ENCODE assay signal across 8 mouse cellular contexts in genomic region chr3:95658236-95658867, GRCm38 (mm10). TPM values are rescaled to one million over a fixed set of nuclear protein-coding genes. Genes with fewer than 3 reads are reported as not detected.
A peak's percentile ranks its signal among the peaks of the same experiment; 100 is the strongest.
DNase-seq lines count a peak whose midpoint lies in the region; ATAC-seq lines count a peak whose summit lies in the region.

TSS of gene Mcl1 (plus strand) at chr3:95658788.

- no peaks in the 10 kb centered on the region for H3K9me3 ChIP-seq in forebrain, embryonic 10.5 days
- H3K9me3 ChIP-seq in heart, embryonic 14.5 days (ENCODE audit: control insufficient read depth, low read length) = no peaks in the 10 kb centered on the region
- H3K9me3 ChIP-seq in liver, embryonic 12.5 days (replicated peaks) = no peaks in the 10 kb centered on the region

- H3K4me3 ChIP-seq in forebrain, embryonic 10.5 days = peak within 1 kb of the TSS; percentile 99
- peak within 1 kb of the TSS; percentile 60 to 94 for H3K4me3 ChIP-seq in heart, embryonic 14.5 days (ENCODE audit: control insufficient read depth in 1 of 2, insufficient read depth in 1 of 2, low read depth in 1 of 2, low read length in 2 of 2)
- peak within 1 kb of the TSS; percentile 100 for H3K4me3 ChIP-seq in liver, embryonic 12.5 days

- under 1% methylated on average over 43 of the region's 43 CpGs for WGBS in forebrain, embryonic 10.5 days
- WGBS in heart, embryonic 14.5 days = under 1% methylated on average over 43 of the region's 43 CpGs
- 0% methylated on average over 43 of the region's 43 CpGs for WGBS in liver, embryonic 12.5 days (ENCODE audit: insufficient replicate concordance)

- peak within 1 kb of the TSS; percentile 97 for H3K4me2 ChIP-seq in heart, embryonic 14.5 days (ENCODE audit: low read length)
- H3K4me2 ChIP-seq in liver, embryonic 12.5 days = peak within 1 kb of the TSS; percentile 85

- peak within 1 kb of the TSS; percentile 100 for H3K9ac ChIP-seq in heart, embryonic 14.5 days (ENCODE audit: low read length)
- H3K9ac ChIP-seq in liver, embryonic 12.5 days = peak within 1 kb of the TSS; percentile 100

- H3K36me3 ChIP-seq in forebrain, embryonic 10.5 days (replicated peaks) = peaks cover 35% of the 10 kb centered on the region
- peaks cover 35% of the 10 kb centered on the region for H3K36me3 ChIP-seq in heart, embryonic 14.5 days (ENCODE audit: control insufficient read depth, insufficient read depth, low read length)
- H3K36me3 ChIP-seq in liver, embryonic 12.5 days = peaks cover 36% of the 10 kb centered on the region
- peaks cover 28% of the 10 kb centered on the region for H3K36me3 ChIP-seq in splenic B cell, adult 2 months (ENCODE audit: control insufficient read depth, insufficient read depth, low read length, poor library complexity, severe bottlenecking)

- peak; percentile 83 for DNase-seq in c-Kit-negative CD71-positive TER-119-positive erythroid progenitor cells, embryonic 14.5 days (ENCODE audit: low read depth, low spot score)
- peak; percentile 93 for DNase-seq in forebrain, embryonic 10.5 days (ENCODE audit: extremely low spot score, low spot score)
- peak; percentile 97 for DNase-seq in kidney, postnatal 14 days
- peak; percentile 89 for DNase-seq in naive thymus-derived CD4-positive, alpha-beta T cell, adult 2 months (ENCODE audit: low read depth)
- peak; percentile 96 for DNase-seq in splenic B cell, adult 2 months (ENCODE audit: low read depth, low spot score)

- H3K27ac ChIP-seq in forebrain, embryonic 10.5 days = peak within 1 kb of the TSS; percentile 100
- H3K27ac ChIP-seq in heart, embryonic 14.5 days (replicated peaks in 1 of 2; ENCODE audit: control insufficient read depth in 1 of 2, insufficient read depth in 1 of 2, low read depth in 2 of 2, low read length in 2 of 2) = peak within 1 kb of the TSS; percentile 93 to 99
- peak within 1 kb of the TSS; percentile 98 for H3K27ac ChIP-seq in liver, embryonic 12.5 days

- peak; percentile 81 for ATAC-seq in CD4-positive, CD25-positive, alpha-beta regulatory T cell, adult 4 months
- ATAC-seq in heart, embryonic 14.5 days (ENCODE audit: insufficient number of reproducible peaks, insufficient read depth, low FRiP score, low read depth) = peak; percentile 93
- ATAC-seq in liver, embryonic 12.5 days = peak; percentile 94

- H3K4me1 ChIP-seq in forebrain, embryonic 10.5 days = peaks cover 45% of the 10 kb centered on the region
- peaks cover 10 to 31% of the 10 kb centered on the region in 2 experiments for H3K4me1 ChIP-seq in heart, embryonic 14.5 days (ENCODE audit: control insufficient read depth in 2 of 2, insufficient read depth in 2 of 2, low read length in 2 of 2)
- H3K4me1 ChIP-seq in liver, embryonic 12.5 days = peaks cover 66% of the 10 kb centered on the region

- H3K27me3 ChIP-seq in forebrain, embryonic 10.5 days (ENCODE audit: poor library complexity, severe bottlenecking) = no peaks in the 10 kb centered on the region
- no peaks in the 10 kb centered on the region for H3K27me3 ChIP-seq in heart, embryonic 14.5 days (ENCODE audit: control insufficient read depth, insufficient read depth, low read length)
- no peaks in the 10 kb centered on the region for H3K27me3 ChIP-seq in liver, embryonic 12.5 days (replicated peaks)
- H3K27me3 ChIP-seq in splenic B cell, adult 2 months (ENCODE audit: control insufficient read depth, insufficient read depth, low read length, poor library complexity, severe bottlenecking) = no peaks in the 10 kb centered on the region

RNA-seq across cellular contexts. Expression of gene Mcl1, which starts in this region (rescaled TPM):
- polyA plus RNA-seq in CD4-positive, CD25-positive, alpha-beta regulatory T cell, adult 4 months (2017; shearing (Covaris generic)) = 10 to 100 TPM; 61.0 to 96.6 TPM
- 42.1 and 42.9 TPM in 2 replicates for polyA plus RNA-seq in forebrain, embryonic 10.5 days (2016; fragmentation: Nextera tagmentation; extraction: Ambion mirVana)
- 54.3 and 57.2 TPM in 2 replicates for polyA plus RNA-seq in heart, embryonic 14.5 days (2014; fragmentation: Nextera tagmentation; extraction: Ambion mirVana)
- 66.5 and 73.8 TPM in 2 replicates for polyA plus RNA-seq in liver, embryonic 12.5 days (2016; fragmentation: Nextera tagmentation; extraction: Ambion mirVana)

Comparison
In these comparisons a context has a peak if more than half of its experiments do, and no peak if none do; other contexts are left out.
1. Peak in every context shown above with its lines: DNase-seq, ATAC-seq, H3K4me3 ChIP-seq and H3K27ac ChIP-seq.